16 mouse cellular contexts compared by ENCODE assay signal in genomic region chr17:35742948-35743347, GRCm38 (mm10). TPM values are rescaled to one million over a fixed set of nuclear protein-coding genes. Genes with fewer than 3 reads are reported as not detected.
DNase-seq lines count a peak whose midpoint lies in the region; ATAC-seq and TF ChIP-seq lines count a peak whose summit lies in the region.
"Had no signal": no experiment of that assay in that cellular context is flagged by ENCODE, and none has a peak within 500 bp of the region (broad histone marks: within the 10 kb centered on the region; RNA-seq: fewer than 3 reads in every experiment).

No protein-coding gene starts in this region.

- H3K9me3 ChIP-seq in forebrain, embryonic 10.5 days: no peaks in the 10 kb centered on the region
- H3K9me3 ChIP-seq in forebrain, embryonic 15.5 days: no peaks in the 10 kb centered on the region
- H3K9me3 ChIP-seq in liver, embryonic 14.5 days (ENCODE audit: control insufficient read depth, low read length): no peaks in the 10 kb centered on the region
- H3K9me3 ChIP-seq: embryonic facial prominence, embryonic 10.5 days; limb, embryonic 10.5 days; lung, embryonic 15.5 days; neural tube, embryonic 13.5 days had no signal

- TF ChIP-seq POLR2A in spleen, adult 2 months (IDR thresholded peaks at IDR 0.05; ENCODE audit: low read depth, low read length): no peak

- no peak for TF ChIP-seq CTCF in spleen, adult 2 months (IDR thresholded peaks at IDR 0.05; ENCODE audit: extremely low read depth, insufficient read depth, insufficient read length, insufficient replicate concordance)
- no peak for TF ChIP-seq CTCF in liver, embryonic 14.5 days (IDR thresholded peaks at IDR 0.05; ENCODE audit: low read depth)

- 0 out of 2 replicates have a peak overlapping the region, but pooled peaks have one; percentile 40 for H3K27ac ChIP-seq in forebrain, embryonic 10.5 days
- no peak overlapping the region for H3K27ac ChIP-seq in forebrain, embryonic 15.5 days (replicated peaks)
- peak overlapping the region; percentile 37; the same call in 1 of the 2 replicates for H3K27ac ChIP-seq in spleen, adult 2 months (ENCODE audit: insufficient read depth, low read length)
- peak overlapping the region; percentile 100 for H3K27ac ChIP-seq in liver, embryonic 14.5 days
- H3K27ac ChIP-seq: embryonic facial prominence, embryonic 10.5 days; lung, embryonic 15.5 days; neural tube, embryonic 13.5 days had no signal

- no peak overlapping the region for H3K4me2 ChIP-seq in forebrain, embryonic 15.5 days (replicated peaks)
- peak overlapping the region; percentile 68 for H3K4me2 ChIP-seq in liver, embryonic 14.5 days (ENCODE audit: low read depth)
- H3K4me2 ChIP-seq: lung, embryonic 15.5 days; neural tube, embryonic 13.5 days had no signal

- DNase-seq in forebrain, embryonic 10.5 days (ENCODE audit: extremely low spot score, low spot score): no peak
- no peak for DNase-seq in spleen, adult 2 months (ENCODE audit: low read depth in 1 of 2, low spot score in 2 of 2)
- DNase-seq in spleen, adult 18-20 months: no peak
- DNase-seq in liver, embryonic 14.5 days (ENCODE audit: low read depth in 3 of 3, low spot score in 3 of 3): peak; percentile 72 to 88 (median 80)
- no peak for DNase-seq in testis, postnatal 10 days (ENCODE audit: low spot score)
- DNase-seq in right cerebral cortex, adult 2 months (ENCODE audit: low spot score in 2 of 2): no peak
- no peak for DNase-seq in gastrocnemius, postnatal 10 days
- DNase-seq: adrenal gland, postnatal 36 days; cerebellum, adult 11 months; cerebellum, postnatal 25 days; thymus, adult 18-20 months had no signal

- peak; percentile 95 for TF ChIP-seq EP300 in liver, embryonic 14.5 days (IDR thresholded peaks at IDR 0.05; ENCODE audit: low read depth)

- 85% methylated on average over 3 of the region's 3 CpGs for WGBS in forebrain, embryonic 10.5 days
- WGBS in forebrain, embryonic 15.5 days: 86% methylated on average over 3 of the region's 3 CpGs
- WGBS in spleen, adult 2 months: 62% methylated on average over 3 of the region's 3 CpGs
- 33% methylated on average over 3 of the region's 3 CpGs for WGBS in liver, embryonic 14.5 days (ENCODE audit: insufficient replicate concordance)

- peaks cover 1% of the 10 kb centered on the region; the same call in 1 of the 2 replicates for H3K4me1 ChIP-seq in forebrain, embryonic 10.5 days
- no peaks in the 10 kb centered on the region for H3K4me1 ChIP-seq in forebrain, embryonic 15.5 days
- no peaks in the 10 kb centered on the region for H3K4me1 ChIP-seq in spleen, adult 2 months (ENCODE audit: control insufficient read depth, insufficient read depth, insufficient read length)
- peaks cover 47 to 62% of the 10 kb centered on the region in 2 experiments for H3K4me1 ChIP-seq in liver, embryonic 14.5 days (replicated peaks; ENCODE audit: control insufficient read depth in 2 of 2, insufficient read depth in 2 of 2, low read length in 1 of 2)
- H3K4me1 ChIP-seq: limb, embryonic 10.5 days; lung, embryonic 15.5 days; neural tube, embryonic 13.5 days had no signal

- no peak overlapping the region for H3K4me3 ChIP-seq in forebrain, embryonic 10.5 days
- no peak overlapping the region for H3K4me3 ChIP-seq in forebrain, embryonic 15.5 days
- H3K4me3 ChIP-seq in spleen, adult 2 months (ENCODE audit: extremely low read depth, insufficient read depth, insufficient read length): no peak overlapping the region
- H3K4me3 ChIP-seq in liver, embryonic 14.5 days (ENCODE audit: insufficient read depth in 1 of 2, low read depth in 2 of 2, low read length in 2 of 2): no peak overlapping the region; a peak in 2 of 4 replicates
- H3K4me3 ChIP-seq: embryonic facial prominence, embryonic 10.5 days; limb, embryonic 10.5 days; lung, embryonic 15.5 days; neural tube, embryonic 13.5 days had no signal

- H3K27me3 ChIP-seq in forebrain, embryonic 10.5 days (ENCODE audit: poor library complexity, severe bottlenecking): peaks cover 13% of the 10 kb centered on the region
- no peaks in the 10 kb centered on the region for H3K27me3 ChIP-seq in forebrain, embryonic 15.5 days
- no peaks in the 10 kb centered on the region for H3K27me3 ChIP-seq in spleen, adult 2 months (ENCODE audit: control insufficient read depth, insufficient read depth, low read length)
- no peaks in the 10 kb centered on the region for H3K27me3 ChIP-seq in liver, embryonic 14.5 days (ENCODE audit: control insufficient read depth, insufficient read depth, low read length)

- ATAC-seq in forebrain, embryonic 15.5 days (replicated peaks): no peak
- ATAC-seq in liver, embryonic 14.5 days (ENCODE audit: insufficient read depth): peak; percentile 72

- no peak overlapping the region for H3K9ac ChIP-seq in forebrain, embryonic 15.5 days (replicated peaks)
- peak overlapping the region; percentile 68 for H3K9ac ChIP-seq in liver, embryonic 14.5 days (replicated peaks)
- H3K9ac ChIP-seq: lung, embryonic 15.5 days; neural tube, embryonic 13.5 days had no signal

- H3K36me3 ChIP-seq in forebrain, embryonic 10.5 days (replicated peaks): no peaks in the 10 kb centered on the region
- no peaks in the 10 kb centered on the region for H3K36me3 ChIP-seq in forebrain, embryonic 15.5 days
- no peaks in the 10 kb centered on the region for H3K36me3 ChIP-seq in spleen, adult 2 months (ENCODE audit: control insufficient read depth, insufficient read depth, low read length)
- no peaks in the 10 kb centered on the region for H3K36me3 ChIP-seq in liver, embryonic 14.5 days (replicated peaks; ENCODE audit: control insufficient read depth, insufficient read depth, low read depth)
- H3K36me3 ChIP-seq: embryonic facial prominence, embryonic 10.5 days; limb, embryonic 10.5 days; lung, embryonic 15.5 days; neural tube, embryonic 13.5 days had no signal

RNA-seq across cellular contexts. Expression of gene Ddr1, which starts 38.5 kb away (rescaled TPM):
- 105 and 112 TPM in 2 replicates for polyA plus RNA-seq in forebrain, embryonic 10.5 days (2016; fragmentation: Nextera tagmentation; extraction: Ambion mirVana)
- polyA plus RNA-seq in forebrain, embryonic 15.5 days (2015; fragmentation: Nextera tagmentation; extraction: Ambion mirVana): 127 TPM in 2 replicates
- polyA plus RNA-seq in spleen, adult 2 months (2012; rRNA removed): 27.0 and 38.7 TPM in 2 replicates
- 1.1 TPM in 2 replicates for polyA plus RNA-seq in liver, embryonic 14.5 days (2012; rRNA removed)
- polyA plus RNA-seq in liver, embryonic 14.5 days (2014; fragmentation: Nextera tagmentation; extraction: Ambion mirVana): 1.6 and 1.7 TPM in 2 replicates
- 10 to 100 TPM; 35.2 to 42.8 TPM for total RNA-seq in gastrocnemius, postnatal 10 days (2021)

Comparison
In these comparisons a context has a peak if more than half of its experiments do, and no peak if none do; other contexts are left out.
1. DNase-seq: peak in liver, embryonic 14.5 days (3 of 3); none in forebrain, embryonic 10.5 days (single experiment), spleen, adult 2 months (0 of 2), spleen, adult 18-20 months (0 of 2), testis, postnatal 10 days (single experiment), right cerebral cortex, adult 2 months (0 of 2) and gastrocnemius, postnatal 10 days (single experiment).
2. RNA of gene Ddr1, which starts 38.5 kb away (polyA plus RNA-seq): 127 TPM in forebrain, embryonic 15.5 days, 105 to 112 TPM in forebrain, embryonic 10.5 days and 27.0 to 38.7 TPM in spleen, adult 2 months; 1.1 to 1.7 TPM in liver, embryonic 14.5 days; every median in the first group is over 10 times any median in the second.